Mouse (Mus musculus) ZHBTc4 (cell line): ENCODE data around the gene Eva1a.

Experiments
- DNase-seq: peaks from one replicate; pipeline ENCODE4 v3.0.0-alpha.2; 2011; ENCODE audit warnings: low read depth, low spot score

Eva1a gene

GRCm38 (mm10) chr6:82066515-82067081 is 25.8 kb downstream of the Eva1a start:
- DNase-seq: no peak

GRCm38 (mm10) chr6:82070459-82070858 is 29.6 kb downstream of the Eva1a start:
- DNase-seq: no peak

DNA sequence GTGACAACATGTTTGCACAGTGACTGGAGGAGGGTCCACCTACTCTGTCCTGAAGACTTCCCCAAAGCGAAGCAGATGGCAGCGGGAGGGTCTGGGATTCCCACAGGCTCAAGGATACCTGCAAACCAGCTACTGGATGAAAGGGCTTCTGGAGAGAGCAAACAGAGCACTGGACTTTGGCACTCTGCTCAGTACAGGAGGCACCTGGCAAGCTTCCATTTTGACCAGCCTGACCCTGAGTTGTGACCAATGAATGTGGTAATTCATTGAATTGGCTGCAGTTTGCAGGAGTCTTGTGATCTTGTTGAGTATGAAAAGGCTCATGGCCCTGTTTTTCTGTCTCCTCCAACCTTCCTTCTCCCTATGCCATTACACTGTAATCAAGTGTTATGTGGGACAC is 32.2 kb downstream of the Eva1a start:
- DNase-seq: no peak

DNA sequence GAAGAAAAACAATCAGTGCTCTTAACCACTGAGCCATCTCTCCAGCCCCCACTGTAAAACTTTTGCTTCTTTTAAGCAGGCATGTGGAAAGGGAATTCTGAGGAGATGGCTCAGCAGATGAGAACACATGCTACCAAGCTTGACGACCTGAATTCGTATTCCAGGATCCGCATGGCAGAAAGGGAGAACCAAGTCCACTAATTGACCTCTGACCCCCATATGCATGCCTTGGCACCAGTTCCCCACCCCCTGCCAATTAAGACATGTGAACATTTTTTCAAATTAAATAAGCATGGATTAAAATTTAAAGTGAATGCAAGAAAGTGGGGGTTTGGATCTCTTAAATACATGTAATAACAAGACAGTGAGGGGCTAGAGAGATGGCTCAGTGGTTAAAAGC is 32.7 kb downstream of the Eva1a start:
- DNase-seq: no peak

DNA sequence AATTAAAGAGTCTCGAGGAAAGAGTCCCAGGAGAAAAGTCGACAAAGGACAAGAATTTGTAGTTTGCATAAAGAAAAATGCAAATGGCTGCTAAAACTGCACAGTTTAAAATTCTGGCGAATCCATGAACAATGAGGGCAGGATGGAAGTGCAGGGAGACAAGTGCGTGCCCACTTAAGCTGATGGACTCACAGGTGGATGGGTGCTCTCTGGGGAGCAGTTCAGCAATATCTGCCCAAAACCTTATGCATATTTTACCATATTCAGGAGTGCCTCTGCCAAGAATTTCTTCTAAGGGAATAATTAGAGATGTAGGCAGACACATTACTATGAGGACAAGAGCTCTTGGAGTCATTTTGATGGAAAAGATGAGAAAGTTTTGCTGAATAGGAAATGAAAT is 35.5 kb downstream of the Eva1a start:
- DNase-seq: no peak

GRCm38 (mm10) chr6:82078875-82079274 is 38.0 kb downstream of the Eva1a start:
- no peak for DNase-seq

GRCm38 (mm10) chr6:82083655-82084054 is 42.8 kb downstream of the Eva1a start:
- DNase-seq: no peak

DNA sequence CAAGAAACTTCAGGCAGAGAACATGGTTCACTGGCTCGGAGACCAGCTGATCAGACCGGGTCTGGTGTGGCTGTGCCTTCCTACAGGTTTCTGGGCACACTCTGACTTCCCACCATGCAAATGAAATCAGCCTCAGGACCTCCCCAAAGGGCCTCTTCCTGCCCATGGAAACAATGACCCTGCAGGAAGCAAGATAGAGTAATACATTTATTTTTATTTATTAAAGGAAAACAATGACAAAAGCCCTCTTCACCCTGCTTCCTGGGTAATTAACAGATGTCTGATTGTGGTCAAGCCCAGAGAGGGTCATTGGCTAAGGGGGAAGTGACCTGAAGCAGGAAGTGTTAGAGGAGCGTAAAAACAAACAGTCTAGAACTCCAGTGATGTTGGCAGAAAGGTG is 43.4 kb downstream of the Eva1a start:
- no peak for DNase-seq

- DNase-seq: no peak
Observed at GRCm38 (mm10) chr6:82085313-82085908, 44.6 kb downstream of the Eva1a start.

GRCm38 (mm10) chr6:82088133-82088532 is 47.3 kb downstream of the Eva1a start:
- DNase-seq: no peak

DNA sequence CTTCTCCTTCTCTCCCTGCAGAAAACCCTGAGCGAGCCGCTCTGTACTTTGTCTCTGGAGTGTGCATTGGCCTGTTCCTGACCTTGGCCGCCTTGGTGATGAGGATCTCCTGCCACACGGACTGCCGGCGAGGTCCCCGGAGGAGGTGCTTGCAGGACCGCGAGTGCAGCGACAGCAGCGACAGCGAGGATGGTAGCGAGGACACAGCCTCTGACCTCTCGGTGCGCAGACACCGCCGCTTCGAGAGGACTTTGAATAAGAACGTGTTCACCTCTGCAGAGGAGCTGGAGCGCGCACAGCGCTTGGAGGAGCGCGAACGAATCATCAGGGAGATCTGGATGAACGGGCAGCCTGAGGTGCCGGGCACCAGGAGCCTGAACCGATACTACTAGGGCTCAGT is 50.9 kb downstream of the Eva1a start:
- DNase-seq: peak; percentile 30

GRCm38 (mm10) chr6:82097705-82098104 is 56.9 kb downstream of the Eva1a start:
- DNase-seq: no peak

GRCm38 (mm10) chr6:82098456-82098855 is 57.6 kb downstream of the Eva1a start:
- DNase-seq: peak; percentile 36

GRCm38 (mm10) chr6:82110473-82110872 is 69.6 kb downstream of the Eva1a start:
- DNase-seq: no peak

DNA sequence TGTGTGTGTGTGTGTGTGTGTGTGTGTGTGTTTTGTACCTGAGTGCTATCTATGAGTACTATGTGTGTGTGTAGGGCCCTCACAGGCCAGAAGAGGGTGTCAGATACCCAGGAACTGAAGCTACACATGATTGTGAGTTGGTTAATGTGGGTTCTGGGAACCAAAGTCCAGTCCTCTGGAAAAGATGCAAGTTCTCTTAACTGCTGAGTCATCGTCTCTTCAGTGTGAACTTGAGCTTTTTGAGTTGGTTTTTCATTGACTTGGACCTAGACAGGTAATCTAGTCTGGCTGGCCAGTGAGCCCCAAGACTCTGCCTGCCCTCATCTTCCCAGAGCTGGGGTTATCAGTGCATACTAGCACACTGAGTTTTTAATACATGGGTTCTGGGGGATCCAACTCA is 70.3 kb downstream of the Eva1a start:
- peak; percentile 24 for DNase-seq

DNA sequence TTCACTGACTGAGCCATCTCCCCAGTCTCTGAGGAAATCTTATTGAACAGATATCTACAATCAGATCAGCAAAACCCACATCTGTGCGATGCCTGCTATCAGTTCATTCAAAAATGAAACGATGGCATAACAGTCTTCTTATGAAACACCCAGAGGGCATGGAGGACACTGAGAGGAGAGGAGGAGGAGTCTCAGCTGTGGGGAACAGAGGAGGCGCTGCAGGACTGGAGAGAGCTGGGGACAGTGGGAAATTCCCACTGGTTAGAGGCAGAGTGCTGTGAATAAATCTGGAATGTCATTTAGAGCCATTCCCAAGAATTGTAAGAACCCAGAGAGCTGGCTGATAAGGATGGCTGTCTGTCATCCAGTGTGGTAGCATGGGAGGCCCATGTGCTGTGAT is 70.7 kb downstream of the Eva1a start:
- no peak for DNase-seq

DNA sequence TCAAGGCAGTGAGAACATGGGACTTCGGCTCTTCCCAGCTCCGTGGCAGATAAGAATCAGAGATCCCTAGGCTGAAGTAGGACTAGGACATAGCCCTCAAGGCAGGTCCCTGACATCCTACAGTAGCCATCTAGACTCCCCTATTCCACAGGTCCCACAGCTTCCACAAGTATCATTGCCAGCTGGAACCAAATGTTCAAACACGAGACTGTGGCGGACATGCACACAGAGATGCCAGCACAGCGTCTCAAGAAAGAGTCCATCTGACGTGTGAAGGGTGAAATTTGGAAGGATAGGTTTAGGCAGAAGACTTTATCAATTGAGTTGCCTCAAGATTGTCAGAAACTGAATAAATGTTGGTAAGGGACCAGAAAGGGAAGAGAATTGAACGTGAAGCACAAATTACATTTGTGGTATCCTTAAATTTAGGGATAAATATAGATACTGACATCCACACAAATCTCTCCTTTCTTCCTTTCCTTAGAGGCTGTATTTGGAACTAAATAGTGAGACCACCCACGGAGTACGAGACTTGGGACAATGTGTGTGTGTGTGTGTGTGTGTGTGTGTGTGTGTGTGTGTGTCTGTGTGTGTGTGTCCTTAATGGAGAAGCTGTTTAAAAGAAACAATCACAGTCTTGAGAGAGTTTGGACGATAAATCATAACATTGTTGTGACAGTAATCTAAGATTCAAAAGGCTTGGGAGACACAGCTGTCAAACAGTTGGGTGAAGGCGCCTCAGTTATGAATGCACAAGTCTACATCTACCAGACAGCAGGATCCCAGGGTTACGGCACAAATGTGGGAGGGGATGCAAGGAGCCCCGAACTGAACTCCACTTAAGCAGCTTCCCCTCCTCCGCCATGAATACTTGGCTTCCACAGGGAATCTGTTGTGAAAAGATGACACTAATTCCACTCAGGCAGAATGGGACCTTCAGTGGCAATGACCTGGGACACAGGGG is 71.6 kb downstream of the Eva1a start:
- no peak for DNase-seq

- DNase-seq: no peak
Observed at GRCm38 (mm10) chr6:82115335-82115965, 74.6 kb downstream of the Eva1a start.

DNA sequence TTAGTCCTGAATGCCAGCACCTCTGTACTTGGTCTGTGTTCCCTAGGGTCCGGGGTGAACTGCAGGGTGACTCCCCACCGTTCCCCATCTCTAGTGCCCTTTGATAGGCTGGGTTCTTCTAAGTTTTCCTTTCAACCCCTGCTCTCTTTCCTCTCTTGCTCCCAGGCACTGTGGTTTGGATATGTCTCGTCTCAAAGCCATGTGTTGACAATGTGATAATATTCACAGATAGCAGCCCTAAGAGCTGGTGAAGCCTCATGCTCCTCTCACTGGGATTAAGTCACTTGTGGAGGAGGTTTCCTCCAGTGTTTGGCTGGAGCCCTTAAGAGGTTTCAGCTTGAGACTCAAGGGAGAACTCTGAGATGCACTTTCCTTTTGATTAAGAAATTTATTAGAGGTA is 75.3 kb downstream of the Eva1a start:
- DNase-seq: no peak

GRCm38 (mm10) chr6:82117871-82118270 is 77.0 kb downstream of the Eva1a start:
- no peak for DNase-seq

DNA sequence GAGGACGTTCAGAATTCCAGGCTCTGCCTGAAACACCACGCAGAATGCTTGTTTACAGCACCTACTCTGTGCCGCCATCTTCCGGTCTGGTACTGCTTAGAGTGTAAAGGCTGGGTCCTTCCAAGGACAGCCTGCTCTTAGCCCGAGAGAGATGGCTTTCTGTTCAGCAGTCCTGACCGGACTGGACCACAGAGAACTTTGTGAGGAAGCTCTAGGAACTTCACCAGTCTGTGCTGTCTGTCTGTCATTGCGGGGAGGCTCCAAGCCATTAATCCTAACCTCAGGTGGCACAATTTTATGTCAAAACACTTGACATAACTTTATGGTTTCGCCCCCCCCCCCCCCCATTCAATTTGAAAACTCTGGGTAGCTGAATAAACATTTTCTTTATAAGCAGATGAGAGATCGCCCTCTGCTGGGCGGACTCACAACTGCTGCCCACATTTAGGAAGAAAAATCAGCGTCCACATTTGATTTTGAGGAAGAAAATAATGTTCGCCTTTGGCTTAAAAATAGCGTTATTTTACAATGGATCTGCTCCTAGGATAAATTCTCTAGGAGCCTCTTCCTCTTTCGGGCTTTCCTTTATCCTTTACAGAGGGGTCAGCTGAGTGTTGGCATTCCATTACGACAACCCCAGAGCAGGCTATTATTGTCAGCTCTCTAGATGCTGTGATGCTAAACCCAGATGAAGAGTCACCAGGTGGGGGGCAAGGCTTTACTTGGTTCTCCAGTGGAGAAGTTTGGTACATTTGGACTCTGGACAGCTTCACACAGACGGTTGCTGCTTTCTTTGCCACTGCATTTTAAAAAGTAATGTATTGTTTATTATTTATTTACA is 78.7 kb downstream of the Eva1a start:
- peak; percentile 68 for DNase-seq
